Mouse (Mus musculus) mature B cell (primary cell): ENCODE measurements around the gene Rnls.

Source experiments
- in situ Hi-C: fragments of 300-500 bp; cut with MboI; formaldehyde crosslinking; loops from 2 replicates; pipeline ENCODE4 v1.14.3; 2019

The Rnls gene

DNA sequence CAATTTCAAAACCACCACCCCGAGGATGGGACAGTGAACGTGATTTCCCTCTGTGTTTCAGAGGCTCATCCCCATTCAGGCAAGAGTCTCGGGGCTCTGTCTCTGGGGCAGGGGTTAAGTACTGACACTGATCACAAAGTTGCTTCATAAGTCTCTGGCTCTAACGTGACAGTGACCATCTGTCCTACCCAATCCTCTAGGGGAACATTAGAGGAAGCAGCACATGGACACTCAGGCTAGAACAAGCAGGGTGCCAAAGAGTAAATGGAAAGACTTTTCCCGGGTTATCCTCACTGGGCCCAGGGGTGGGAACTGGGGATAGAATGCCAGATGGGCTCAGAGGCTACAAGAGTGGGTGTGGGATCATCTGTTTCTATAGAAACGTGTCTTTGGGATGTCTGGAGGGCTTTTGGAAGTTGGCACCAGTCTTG, 282.1 kb downstream of the Rnls start:
- in situ Hi-C loops: loop anchor here (10.0 kb wide), 1 partner anchor 115 kb away; no protein-coding TSS in a partner anchor

DNA sequence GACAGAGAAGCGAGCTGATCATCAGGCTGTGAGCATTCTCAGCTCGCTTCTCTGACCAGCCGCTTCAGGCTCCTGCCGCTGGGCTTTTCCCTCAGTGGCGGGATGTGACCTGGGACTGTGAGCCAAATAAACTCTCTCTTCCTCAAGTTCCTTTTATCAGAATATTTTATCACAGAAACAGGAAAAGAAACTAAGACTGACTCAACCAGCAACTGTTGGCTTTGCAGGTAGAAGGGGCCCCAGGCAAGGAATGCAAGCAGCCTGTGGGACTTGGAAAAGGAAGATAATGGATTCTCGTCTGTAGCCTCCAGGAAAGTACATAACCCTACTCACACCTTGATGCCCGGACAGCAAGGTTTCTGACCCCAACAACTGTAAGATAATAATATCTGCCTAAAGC, 283.0 kb downstream of the Rnls start:
- in situ Hi-C loops: no loop called here

DNA sequence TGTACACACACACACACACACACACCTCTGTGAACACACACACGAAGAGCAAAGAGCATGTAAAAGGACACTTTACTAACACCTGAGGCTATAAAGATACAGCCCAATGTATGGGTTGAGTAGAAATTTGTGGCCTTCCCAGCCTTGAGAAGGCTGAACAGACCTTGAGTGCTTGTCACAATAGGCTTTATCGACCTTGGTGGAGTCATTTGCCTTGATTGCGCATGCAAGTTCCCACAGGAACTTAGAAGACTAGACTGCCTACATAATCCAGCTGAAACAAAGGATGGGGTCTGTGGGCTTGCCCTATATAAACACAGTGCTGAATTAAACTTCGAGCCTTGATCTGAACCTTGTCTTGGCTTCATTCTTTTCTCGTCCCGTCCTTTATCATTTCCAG, 288.2 kb downstream of the Rnls start:
- in situ Hi-C loops: no loop called here

DNA sequence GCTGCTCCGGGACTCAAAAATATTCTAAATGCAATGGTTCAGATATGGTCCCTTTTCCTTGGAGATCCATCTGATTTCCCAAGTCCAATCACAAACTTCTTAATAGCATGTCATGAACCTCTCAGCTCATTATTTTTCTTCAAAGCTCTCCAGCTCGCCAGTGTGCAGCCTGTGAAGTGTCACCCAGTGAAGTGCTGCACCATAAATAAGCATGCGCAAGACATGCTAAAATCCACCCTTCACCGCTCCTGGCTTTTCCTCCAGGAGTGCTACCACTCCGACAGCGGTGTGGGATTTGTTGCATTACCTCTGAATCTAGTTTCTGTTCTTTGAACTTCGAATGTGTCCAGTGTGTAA, 289.3 kb downstream of the Rnls start:
- in situ Hi-C loops: no loop called here

DNA sequence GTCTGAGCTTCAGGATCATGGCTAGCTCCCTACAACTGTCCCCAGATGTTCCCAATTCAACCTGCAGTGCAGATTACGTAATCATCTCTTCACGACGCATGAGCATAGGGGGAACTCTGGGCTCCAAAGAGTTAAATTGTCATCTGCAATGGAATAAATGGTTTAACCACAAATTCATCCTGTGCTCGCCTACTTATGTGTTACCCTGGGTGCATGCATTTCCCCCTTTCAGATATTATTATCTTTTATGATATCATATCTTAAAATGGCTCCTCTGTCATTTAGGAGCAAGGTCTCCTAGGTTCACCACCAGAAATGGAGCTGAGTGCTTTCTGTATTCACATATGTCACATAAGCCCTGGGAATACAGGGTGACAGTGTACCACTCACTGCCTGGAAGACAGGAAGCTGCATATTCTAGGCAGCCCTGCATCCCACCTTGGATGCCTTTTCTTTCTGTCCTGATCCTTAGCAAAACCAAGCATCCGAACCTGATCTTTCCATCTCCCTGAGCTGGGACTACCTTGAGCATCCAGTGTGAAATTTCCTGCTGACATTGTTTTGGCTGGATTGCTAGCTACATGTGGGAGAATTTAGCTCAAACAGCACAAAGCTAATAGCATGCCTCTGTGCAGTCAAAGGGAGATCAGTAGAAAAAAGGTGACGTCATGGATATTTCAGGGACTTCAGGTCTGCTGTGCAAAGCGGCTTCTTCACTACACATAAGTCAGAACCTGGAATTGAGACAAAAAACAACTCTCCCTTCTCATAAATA, 289.9 kb downstream of the Rnls start:
- in situ Hi-C loops: no loop called here

DNA sequence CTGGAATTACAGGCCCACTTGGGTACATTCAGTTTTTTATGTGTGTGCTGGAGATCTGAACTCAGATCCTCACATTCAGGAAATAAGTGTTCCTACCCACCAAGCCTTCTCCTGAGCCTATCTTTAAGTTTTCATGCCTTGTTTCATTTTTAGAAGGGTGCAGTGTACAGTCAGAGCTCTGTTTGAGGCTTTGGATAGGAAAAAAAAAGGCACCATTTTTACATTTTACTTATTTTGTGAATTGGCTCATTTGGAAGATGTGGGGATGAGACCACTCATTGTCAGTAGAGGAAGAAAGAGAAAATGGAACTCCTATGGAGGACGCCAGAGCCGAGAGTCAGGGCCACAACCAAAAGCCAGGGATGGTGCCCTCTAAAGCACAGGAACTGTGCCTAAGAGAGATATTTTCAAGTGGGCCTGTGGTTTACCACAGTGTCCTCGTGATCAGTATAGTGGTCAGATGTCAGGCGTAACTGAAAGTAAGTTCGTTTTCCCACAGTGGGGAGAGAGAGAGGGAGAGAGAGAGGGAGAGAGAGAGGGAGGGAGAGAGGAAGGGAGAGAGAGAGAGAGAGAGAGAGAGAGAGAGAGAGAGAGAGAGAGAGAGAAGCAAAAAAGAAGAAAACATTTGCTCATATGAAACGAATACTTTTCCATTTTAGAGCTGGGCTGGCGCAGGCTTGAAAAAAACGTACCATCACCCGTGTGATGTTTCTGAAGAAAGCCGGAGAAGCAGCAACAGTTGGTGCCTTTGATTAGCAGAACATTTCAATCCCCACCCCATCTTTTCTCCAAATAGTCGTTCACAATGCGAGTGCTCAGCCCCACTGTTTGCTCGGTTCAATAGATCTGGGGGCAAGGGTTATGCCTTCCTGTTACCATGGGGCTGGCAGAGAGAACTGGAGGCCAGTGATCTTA, 290.7 kb downstream of the Rnls start:
- in situ Hi-C loops: no loop called here

DNA sequence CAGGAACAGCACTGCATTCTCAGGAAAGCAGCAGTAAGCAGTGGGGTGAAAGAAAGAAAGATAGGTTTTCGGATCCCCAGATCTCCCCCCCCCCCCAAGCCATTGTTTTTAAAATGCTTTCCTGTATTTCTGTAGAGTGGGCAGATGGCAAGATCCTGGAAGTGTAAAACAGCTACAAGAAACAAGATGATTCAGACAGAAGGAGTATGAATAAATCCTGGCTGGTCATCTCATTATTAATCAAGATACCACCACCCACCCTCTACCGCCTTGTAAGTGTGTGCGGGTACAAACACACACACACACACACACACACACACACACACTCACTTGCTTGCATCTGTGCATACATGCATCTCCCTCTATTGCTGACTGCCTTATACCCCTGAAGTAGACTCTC, 291.5 kb downstream of the Rnls start:
- in situ Hi-C loops: no loop called here

DNA sequence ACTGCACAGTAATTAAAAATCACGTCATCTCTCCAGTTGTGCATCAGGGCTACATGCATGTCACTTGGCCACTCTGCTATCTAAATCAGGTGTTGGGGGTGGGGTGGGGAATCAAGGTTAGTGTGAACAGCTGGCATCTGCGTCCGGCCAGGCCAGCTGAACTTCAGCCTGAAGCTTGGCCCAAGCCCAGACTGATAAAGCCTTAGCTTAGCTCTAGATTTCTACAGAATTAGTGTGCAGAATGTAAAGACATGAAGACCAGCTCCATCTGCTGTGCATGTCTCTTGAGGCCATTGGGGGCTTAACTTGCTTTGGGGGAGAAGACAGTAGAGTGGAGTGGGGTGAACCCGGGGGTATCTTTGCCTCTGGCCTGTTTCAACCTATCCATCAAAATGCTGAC, 292.1 kb downstream of the Rnls start:
- in situ Hi-C loops: no loop called here

DNA sequence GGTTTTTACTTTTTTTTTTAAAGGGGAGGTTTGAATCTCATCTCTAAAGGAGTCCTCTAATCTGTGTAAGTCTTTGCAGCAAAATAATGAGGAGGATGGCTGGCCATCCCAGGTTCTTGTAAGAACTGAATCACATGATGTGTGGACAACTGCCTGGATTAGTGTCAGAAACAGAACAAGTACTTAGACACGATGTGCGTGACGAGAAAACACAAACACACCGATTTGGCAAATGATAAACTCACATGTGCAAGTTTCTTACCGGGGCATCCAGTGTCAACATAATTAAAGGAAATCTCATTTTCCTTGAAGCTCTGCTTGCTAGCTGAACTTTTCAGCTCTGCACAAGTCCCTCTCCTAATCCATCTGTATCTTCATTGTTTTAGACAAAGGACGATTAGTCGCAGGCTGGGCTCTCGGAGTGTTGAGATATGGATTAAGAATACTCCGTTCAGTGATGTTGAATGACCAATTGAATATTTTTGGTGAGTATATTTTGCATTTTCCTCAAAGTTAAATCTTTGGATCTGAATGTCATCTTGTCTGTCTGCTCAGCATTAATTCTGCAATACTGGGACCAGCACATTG, 292.8 kb downstream of the Rnls start:
- in situ Hi-C loops: no loop called here

DNA sequence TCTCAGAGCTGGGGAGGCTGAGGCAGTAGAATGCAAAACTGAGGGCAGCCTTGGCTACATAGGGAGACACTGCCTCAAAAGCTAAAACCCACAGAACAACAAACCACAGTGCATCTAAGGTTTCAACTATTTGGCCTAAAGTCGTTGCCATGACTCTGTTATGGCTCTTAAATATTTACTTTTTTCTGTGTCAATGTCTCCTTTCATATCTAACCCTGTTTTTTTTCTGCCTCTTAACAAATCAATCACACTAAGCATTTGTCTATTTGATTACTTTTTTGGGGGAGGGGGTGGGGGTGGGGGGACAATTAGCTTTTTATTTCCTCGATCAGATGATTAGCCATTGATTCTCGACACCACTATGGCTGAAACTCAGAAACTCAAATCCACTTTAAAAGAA, 294.4 kb downstream of the Rnls start:
- in situ Hi-C loops: no loop called here

DNA sequence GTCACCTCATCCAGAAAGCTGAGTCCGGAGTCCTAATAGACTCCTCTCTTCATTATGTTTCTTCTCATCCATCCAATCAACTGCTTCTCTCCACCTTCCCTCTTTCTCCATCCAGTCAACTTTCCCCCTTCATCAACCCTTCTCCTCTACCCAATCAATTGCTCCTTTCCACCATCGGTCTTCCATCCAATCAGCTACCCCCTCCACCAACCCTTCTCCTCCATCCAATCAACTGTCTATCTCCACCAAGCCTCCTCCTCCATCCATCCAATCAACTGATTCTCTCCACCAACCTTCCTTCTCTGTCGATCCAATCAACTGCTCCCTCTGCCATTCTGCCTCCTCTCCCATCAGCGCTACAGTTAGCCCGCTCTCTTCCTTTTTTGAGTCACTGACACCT, 295.5 kb downstream of the Rnls start:
- in situ Hi-C loops: no loop called here

DNA sequence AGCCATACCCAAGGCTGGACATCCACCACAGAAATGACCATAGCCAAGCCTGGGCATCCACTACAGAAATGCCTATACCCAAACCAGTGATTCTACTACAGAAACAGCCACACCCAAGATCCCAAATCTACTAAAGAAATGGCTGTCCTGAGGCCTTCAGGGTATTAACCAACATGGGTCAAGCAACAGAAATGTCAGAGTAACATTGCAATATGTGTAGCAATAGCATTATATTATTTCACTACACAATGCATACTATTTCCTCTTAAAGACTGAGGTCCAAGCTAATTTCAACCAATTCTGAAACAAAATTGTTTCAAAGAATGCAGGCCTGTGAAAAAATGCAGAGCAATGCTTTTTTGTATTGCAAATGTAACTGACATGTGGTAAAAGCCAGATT, 299.5 kb downstream of the Rnls start:
- in situ Hi-C loops: no loop called here

DNA sequence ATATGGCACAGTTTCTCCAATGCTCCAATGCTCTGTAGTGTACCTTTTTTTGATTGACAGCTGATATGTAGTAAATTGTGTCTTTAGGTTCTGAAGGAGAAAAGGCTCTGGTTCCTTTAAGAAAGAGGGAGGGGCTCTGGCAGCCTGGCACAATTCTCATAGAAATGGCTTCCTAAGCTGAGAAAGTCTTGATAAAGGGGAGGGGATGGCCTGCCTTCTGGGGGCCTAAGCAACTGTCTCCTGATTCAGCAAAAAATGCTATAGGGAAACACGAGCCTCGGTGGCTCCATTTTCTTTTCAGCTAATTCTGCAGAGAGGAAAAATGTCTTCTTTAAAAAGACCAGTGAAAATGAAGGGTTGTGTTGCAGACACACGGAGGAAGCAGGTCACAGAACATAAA, 300.8 kb downstream of the Rnls start:
- in situ Hi-C loops: no loop called here

DNA sequence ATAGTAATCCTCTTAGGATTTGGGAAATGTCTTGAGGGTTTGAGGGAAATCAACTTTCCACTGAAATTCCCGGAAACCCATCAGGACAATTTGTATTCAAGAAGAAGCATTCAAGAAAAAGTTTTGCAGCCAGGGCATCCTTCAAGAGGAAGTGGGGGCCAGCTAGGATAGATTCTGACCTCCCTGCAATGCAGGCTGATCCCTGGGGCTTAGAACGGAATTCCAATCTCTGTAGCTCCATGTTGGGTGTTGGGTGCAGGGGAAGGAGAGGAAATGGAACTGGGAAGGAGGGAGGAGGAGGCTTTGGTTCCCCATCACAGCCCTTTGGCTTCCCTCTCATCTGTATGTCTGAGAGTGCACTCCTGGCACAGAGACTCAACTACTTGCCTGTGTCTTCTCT, 303.2 kb downstream of the Rnls start:
- in situ Hi-C loops: no loop called here

DNA sequence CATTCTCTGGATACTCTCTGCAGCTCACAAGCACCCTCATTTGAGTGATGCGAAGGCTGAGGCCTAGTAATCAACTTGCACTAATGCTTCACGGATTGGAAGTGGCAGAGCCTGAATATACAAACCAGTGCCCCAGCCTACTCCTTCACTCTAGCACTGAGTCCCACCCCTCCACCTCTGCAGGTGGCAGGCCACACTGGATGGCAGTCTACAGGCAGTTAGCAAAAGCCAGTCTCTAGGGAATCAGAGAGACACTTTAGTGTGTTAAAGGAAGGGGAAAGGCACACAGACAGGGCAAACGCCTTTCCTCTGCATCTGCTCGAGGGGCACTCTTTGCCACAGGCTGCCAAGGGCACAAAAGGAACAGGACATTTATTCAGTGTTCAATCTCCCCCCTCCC, 304.1 kb downstream of the Rnls start:
- in situ Hi-C loops: no loop called here
